Mouse (Mus musculus) intestine, embryonic 15.5 days (tissue): ENCODE measurements around the gene Bscl2. TPM values are rescaled to one million over a fixed set of nuclear protein-coding genes. Genes with fewer than 3 reads are reported as not detected.
A peak's percentile ranks its signal among the peaks of the same experiment; 100 is the strongest.
"Not testable (repeated sequence)": the region's sequence is repeated elsewhere in the genome, so short reads cannot be mapped to it uniquely, and the experiment has no call there.

ENCODE experiments used
- ATAC-seq: fragments of 200-750 bp; cut with Nextera tagmentation; 2 replicates; pipeline ENCODE4 v1.8.0; 2017; ENCODE audit warnings: moderate TSS enrichment, moderate library complexity
- H3K27ac ChIP-seq: fragments of 300-500 bp; sonication (generic); 2 replicates; pipeline ENCODE4 v1.5.1; 2015; ENCODE audit warnings: mild to moderate bottlenecking, inconsistent platforms
- H3K27me3 ChIP-seq: fragments of 300-500 bp; sonication (generic); replicated peaks from 2 replicates; pipeline ENCODE4 v1.6.1; 2015; ENCODE audit warnings: inconsistent platforms
- H3K36me3 ChIP-seq: fragments of 300-500 bp; sonication (generic); 2 replicates; pipeline ENCODE4 v1.6.1; 2015; ENCODE audit warnings: inconsistent platforms
- H3K4me1 ChIP-seq: fragments of 300-500 bp; sonication (generic); replicated peaks from 2 replicates; pipeline ENCODE4 v1.6.1; 2015; ENCODE audit warnings: inconsistent platforms
- H3K4me2 ChIP-seq: fragments of 300-500 bp; sonication (generic); replicated peaks from 2 replicates; pipeline ENCODE4 v1.6.1; 2015; ENCODE audit warnings: mild to moderate bottlenecking, inconsistent platforms
- H3K4me3 ChIP-seq: fragments of 300-500 bp; sonication (generic); replicated peaks from 2 replicates; pipeline ENCODE4 v1.5.1; 2015; ENCODE audit warnings: inconsistent platforms
- H3K9ac ChIP-seq: fragments of 300-500 bp; sonication (generic); 2 replicates; pipeline ENCODE4 v1.6.1; 2015; ENCODE audit warnings: inconsistent platforms
- H3K9me3 ChIP-seq: fragments of 300-500 bp; sonication (generic); 2 replicates; pipeline ENCODE4 v1.6.1; 2016; ENCODE audit warnings: inconsistent platforms
- WGBS: fragments of 180-500 bp; shearing (Covaris S2); methylation state at CpG from one replicate; pipeline ENCODE4 v1.1.7; 2015; 5-methylcytosine and 5-hydroxymethylcytosine counted together
- polyA plus RNA-seq: library from polyadenylated mRNA; unstranded; fragments of >200 nt; fragmentation: Nextera tagmentation; extraction: Ambion mirVana; gene quantifications from 2 replicates; pipeline ENCODE4 v1.2.1, GENCODE M21; 2015

Bscl2 gene
- polyA plus RNA-seq, 1 experiment from 2014 or later = 40.6 TPM

DNA sequence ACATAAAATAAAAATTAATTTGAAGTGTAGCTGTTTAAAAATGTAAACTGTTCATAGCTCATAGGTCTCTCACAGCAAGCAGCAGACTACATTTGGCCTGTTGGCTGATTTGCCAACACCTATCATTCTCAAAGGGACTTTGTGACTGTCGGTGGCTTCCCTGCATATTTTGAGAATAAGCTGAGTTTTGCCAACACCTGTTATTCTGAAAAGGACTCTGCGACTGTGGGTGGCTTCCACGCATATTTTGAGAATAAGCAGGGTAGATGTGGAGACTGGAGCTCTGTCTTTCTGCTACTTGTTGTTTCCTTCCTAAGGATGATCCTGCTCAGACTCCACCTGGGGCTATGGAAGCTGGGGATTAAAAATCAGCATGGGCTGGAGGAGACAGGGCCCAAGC, 15.8 kb downstream of the Bscl2 start:
- Histone ChIP-seq H3K36me3 (no peaks in the 10 kb centered on the region), H3K27ac (no peak overlapping the region), H3K9ac (no peak overlapping the region), H3K4me2 (no peak overlapping the region), H3K27me3 (no peaks in the 10 kb centered on the region), H3K4me1 (peaks cover 13% of the 10 kb centered on the region; the same call in 1 of the 2 replicates), H3K4me3 (no peak overlapping the region), H3K9me3 (no peaks in the 10 kb centered on the region)
- ATAC-seq = no peak
- 83% methylated on average over 3 of the region's 3 CpGs for WGBS

DNA sequence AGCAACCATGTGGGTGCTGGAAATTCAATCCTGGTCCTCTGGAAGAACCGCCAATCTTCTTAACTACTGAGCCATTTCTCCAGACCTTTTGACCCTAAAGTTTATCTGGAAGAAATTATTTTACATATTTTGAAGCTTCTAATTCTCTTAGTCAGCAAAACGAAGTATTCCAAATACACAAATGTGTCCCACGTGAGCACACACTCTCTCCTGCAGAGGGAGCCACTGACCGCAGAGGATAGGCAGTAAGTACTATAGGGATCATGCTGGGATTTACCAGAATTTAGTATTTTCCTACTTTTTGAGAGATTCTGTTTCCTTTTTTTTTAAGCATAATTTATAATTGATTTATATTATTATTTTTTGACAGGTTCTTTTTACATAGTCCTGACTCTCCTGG, 20.4 kb downstream of the Bscl2 start:
- Histone ChIP-seq H3K27ac (no peak overlapping the region), H3K36me3 (no peaks in the 10 kb centered on the region), H3K4me1 (no peaks in the 10 kb centered on the region), H3K4me2 (no peak overlapping the region), H3K9me3 (no peaks in the 10 kb centered on the region), H3K9ac (no peak overlapping the region), H3K4me3 (no peak overlapping the region), H3K27me3 (no peaks in the 10 kb centered on the region)
- peak; percentile 67; the same call in 1 of the 2 replicates for ATAC-seq
- WGBS = 40% methylated on average over 4 of the region's 4 CpGs

DNA sequence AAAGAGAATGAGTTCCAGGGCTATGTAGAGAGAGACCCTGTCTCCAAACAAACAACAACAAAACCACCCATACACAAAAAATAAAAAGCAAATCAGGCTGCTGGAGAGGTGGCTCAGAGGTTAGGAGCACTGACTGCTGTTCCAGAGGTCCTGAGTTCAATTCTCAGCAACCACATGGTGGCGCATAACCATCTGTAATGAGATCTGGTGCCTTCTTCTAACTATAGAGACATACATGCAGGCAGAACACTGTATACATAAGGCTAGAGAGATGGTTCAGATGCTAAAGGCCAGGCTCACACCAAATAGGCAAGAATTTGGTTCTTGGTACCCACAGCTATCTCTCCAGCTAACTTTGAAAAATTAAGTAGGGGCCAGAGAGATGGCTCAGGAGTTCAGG, 21.8 kb downstream of the Bscl2 start:
- WGBS = 28% methylated on average over 1 of the region's 1 CpGs
- Histone ChIP-seq H3K27me3 (no peaks in the 10 kb centered on the region), H3K27ac (no peak overlapping the region), H3K4me3 (no peak overlapping the region), H3K9me3 (no peaks in the 10 kb centered on the region), H3K4me1 (no peaks in the 10 kb centered on the region), H3K4me2 (no peak overlapping the region), H3K36me3 (no peaks in the 10 kb centered on the region), H3K9ac (no peak overlapping the region)
- no peak for ATAC-seq

GRCm38 (mm10) chr19:8864265-8864664, 27.0 kb downstream of the Bscl2 start:
- Histone ChIP-seq H3K4me2 (no peak overlapping the region), H3K9ac (no peak overlapping the region), H3K4me3 (no peak overlapping the region), H3K27me3 (no peaks in the 10 kb centered on the region), H3K27ac (no peak overlapping the region), H3K9me3 (no peaks in the 10 kb centered on the region), H3K4me1 (no peaks in the 10 kb centered on the region), H3K36me3 (no peaks in the 10 kb centered on the region)
- 85% methylated on average over 6 of the region's 6 CpGs for WGBS
- no peak for ATAC-seq

DNA sequence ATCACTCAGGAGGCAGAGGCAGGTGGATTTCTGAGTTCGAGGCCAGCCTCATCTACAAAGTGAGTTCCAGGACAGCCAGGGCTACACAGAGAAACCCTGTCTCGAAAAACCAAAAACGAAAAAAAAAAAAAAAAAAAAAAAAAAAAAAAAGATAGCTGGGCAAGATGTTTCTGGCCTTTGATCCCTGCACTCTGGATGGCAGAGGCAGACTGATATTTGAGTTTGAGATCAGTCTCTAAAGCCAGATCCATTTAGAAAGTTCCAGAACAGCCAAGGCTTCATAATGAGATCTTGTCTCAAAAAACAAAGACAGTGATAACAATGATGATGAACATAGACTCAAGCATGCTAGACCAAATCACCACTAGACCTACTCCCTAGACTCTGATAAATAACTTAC, 33.1 kb downstream of the Bscl2 start:
- not testable (repeated sequence) for H3K4me3 ChIP-seq, H3K27me3 ChIP-seq, H3K9ac ChIP-seq, ATAC-seq, H3K4me2 ChIP-seq, H3K9me3 ChIP-seq, H3K4me1 ChIP-seq, H3K27ac ChIP-seq
- 75% methylated on average over 3 of the region's 3 CpGs for WGBS
- peaks cover 13% of the 10 kb centered on the region for H3K36me3 ChIP-seq

DNA sequence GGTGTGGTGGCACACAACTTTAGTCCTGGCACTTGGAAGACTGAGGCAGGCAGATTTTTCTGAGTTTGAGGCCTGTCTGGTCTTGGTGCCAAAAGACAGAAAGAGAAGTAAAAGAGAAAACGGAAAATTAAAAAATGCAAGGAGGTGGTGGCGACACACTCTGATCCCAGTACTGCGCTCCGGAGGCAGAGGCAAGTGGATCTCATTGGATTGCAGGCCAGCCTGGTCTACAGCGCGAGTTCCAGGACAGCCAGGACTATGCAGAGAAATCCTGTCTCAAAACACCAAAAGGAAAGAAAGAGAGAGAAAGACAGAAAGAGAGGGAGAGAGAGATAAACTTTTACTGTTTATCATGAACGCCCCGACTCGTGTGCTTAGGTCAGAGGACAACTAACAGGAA, 33.6 kb downstream of the Bscl2 start:
- peaks cover 6% of the 10 kb centered on the region for H3K4me1 ChIP-seq
- WGBS = 43% methylated on average over 9 of the region's 9 CpGs
- H3K9me3 ChIP-seq = no peaks in the 10 kb centered on the region
- H3K36me3 ChIP-seq = peaks cover 15% of the 10 kb centered on the region
- peak overlapping the region; percentile 55 for H3K4me2 ChIP-seq
- peak; percentile 44 for ATAC-seq
- peak overlapping the region; percentile 59 for H3K27ac ChIP-seq
- peak overlapping the region; percentile 68 for H3K4me3 ChIP-seq
- no peaks in the 10 kb centered on the region for H3K27me3 ChIP-seq
- H3K9ac ChIP-seq = peak overlapping the region; percentile 55

- peaks cover 15% of the 10 kb centered on the region for H3K36me3 ChIP-seq
- H3K27ac ChIP-seq = peak within 1 kb of the TSS; percentile 81
- H3K4me1 ChIP-seq = peaks cover 6% of the 10 kb centered on the region
- under 1% methylated on average over 59 of the region's 59 CpGs for WGBS
- H3K4me2 ChIP-seq = peak within 1 kb of the TSS; percentile 65
- no peaks in the 10 kb centered on the region for H3K27me3 ChIP-seq
- peak within 1 kb of the TSS; percentile 85 for H3K9ac ChIP-seq
- H3K9me3 ChIP-seq = no peaks in the 10 kb centered on the region
- H3K4me3 ChIP-seq = peak within 1 kb of the TSS; percentile 68
- peak; percentile 98 for ATAC-seq
These were observed 34.3 kb downstream of the Bscl2 start, which contains the start of gene Ubxn1 for GRCm38 (mm10) chr19:8871267-8872186. Gene Ubxn1 (plus strand): TSS chr19:8871496.

GRCm38 (mm10) chr19:8872266-8872840, 35.1 kb downstream of the Bscl2 start:
- H3K4me3 ChIP-seq = peak overlapping the region; percentile 68
- peaks cover 15% of the 10 kb centered on the region for H3K36me3 ChIP-seq
- peak overlapping the region; percentile 85 for H3K9ac ChIP-seq
- H3K4me2 ChIP-seq = peak overlapping the region; percentile 65
- H3K27ac ChIP-seq = peak overlapping the region; percentile 81; the same call in 1 of the 2 replicates
- 58% methylated on average over 10 of the region's 10 CpGs for WGBS
- ATAC-seq = no peak
- H3K4me1 ChIP-seq = peaks cover 6% of the 10 kb centered on the region
- H3K9me3 ChIP-seq = no peaks in the 10 kb centered on the region
- no peaks in the 10 kb centered on the region for H3K27me3 ChIP-seq

DNA sequence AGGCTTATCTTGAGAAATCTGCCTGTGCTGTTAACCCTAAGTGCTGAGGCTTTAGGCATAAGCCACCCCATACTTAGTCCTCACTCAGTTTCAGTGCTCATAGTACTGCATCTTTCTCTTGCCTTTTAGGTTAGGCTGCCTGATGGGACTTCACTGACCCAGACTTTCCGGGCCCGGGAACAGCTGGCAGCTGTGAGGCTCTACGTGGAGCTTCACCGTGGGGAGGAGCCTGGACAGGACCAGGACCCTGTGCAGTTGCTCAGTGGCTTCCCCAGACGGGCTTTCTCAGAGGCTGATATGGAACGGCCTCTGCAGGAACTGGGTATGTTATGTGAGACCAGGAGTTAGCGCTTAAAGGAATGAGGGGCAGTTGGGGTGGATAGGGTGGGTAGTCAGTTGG, 37.8 kb downstream of the Bscl2 start:
- ATAC-seq = no peak
- Histone ChIP-seq H3K27ac (no peak overlapping the region), H3K4me2 (no peak overlapping the region), H3K4me1 (peaks cover 10% of the 10 kb centered on the region), H3K4me3 (no peak overlapping the region), H3K9me3 (no peaks in the 10 kb centered on the region), H3K27me3 (no peaks in the 10 kb centered on the region), H3K36me3 (peaks cover 15% of the 10 kb centered on the region), H3K9ac (no peak overlapping the region)
- 90% methylated on average over 7 of the region's 7 CpGs for WGBS

- Histone ChIP-seq H3K27ac (peak within 1 kb of the TSS; percentile 75), H3K4me2 (peak within 1 kb of the TSS; percentile 82), H3K27me3 (no peaks in the 10 kb centered on the region), H3K4me1 (0 out of 2 replicates have a peak, but pooled peaks cover 8% of the 10 kb centered on the region), H3K9ac (peak within 1 kb of the TSS; percentile 86), H3K36me3 (peaks cover under 1% of the 10 kb centered on the region), H3K9me3 (no peaks in the 10 kb centered on the region), H3K4me3 (peak within 1 kb of the TSS; percentile 71)
- peak; percentile 99 for ATAC-seq
- WGBS = under 1% methylated on average over 42 of the region's 42 CpGs
These were observed 43.2 kb downstream of the Bscl2 start, which contains the start of gene Uqcc3 for GRCm38 (mm10) chr19:8880311-8881033. Gene Uqcc3 (minus strand): TSS chr19:8880923.

DNA sequence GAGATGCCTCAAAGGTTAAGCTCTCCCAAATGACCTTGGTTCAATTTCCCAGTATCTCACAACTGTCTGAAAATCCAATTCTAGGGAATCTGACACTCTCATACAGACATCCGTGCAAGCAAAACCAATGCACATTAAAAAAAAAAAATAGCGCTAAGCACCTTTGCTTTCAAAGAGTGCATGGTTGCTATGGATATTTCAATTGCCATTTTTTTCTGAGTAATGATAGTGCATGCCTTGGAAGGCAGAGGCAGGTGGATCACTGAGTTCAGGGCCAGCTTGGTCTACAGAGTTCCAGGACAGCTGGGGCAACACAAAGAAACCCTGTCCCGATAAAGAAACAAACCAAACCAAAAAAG, 43.7 kb downstream of the Bscl2 start:
- 18% methylated on average over 3 of the region's 3 CpGs for WGBS
- H3K4me2 ChIP-seq = peak overlapping the region; percentile 82
- ATAC-seq = peak; percentile 10; the same call in 1 of the 2 replicates
- H3K27ac ChIP-seq = no peak overlapping the region
- 0 out of 2 replicates have a peak, but pooled peaks cover 8% of the 10 kb centered on the region for H3K4me1 ChIP-seq
- no peaks in the 10 kb centered on the region for H3K9me3 ChIP-seq
- H3K9ac ChIP-seq = peak overlapping the region; percentile 86
- no peaks in the 10 kb centered on the region for H3K36me3 ChIP-seq
- no peaks in the 10 kb centered on the region for H3K27me3 ChIP-seq
- peak overlapping the region; percentile 71 for H3K4me3 ChIP-seq

- peaks cover 13% of the 10 kb centered on the region; the same call in 1 of the 2 replicates for H3K4me1 ChIP-seq
- H3K27me3 ChIP-seq = no peaks in the 10 kb centered on the region
- H3K4me3 ChIP-seq = no peak within 1 kb of the TSS
- no peak for ATAC-seq
- no peaks in the 10 kb centered on the region for H3K36me3 ChIP-seq
- no peak within 1 kb of the TSS for H3K9ac ChIP-seq
- H3K9me3 ChIP-seq = no peaks in the 10 kb centered on the region
- H3K27ac ChIP-seq = no peak within 1 kb of the TSS
- no peak within 1 kb of the TSS for H3K4me2 ChIP-seq
- WGBS = 75% methylated on average over 3 of the region's 3 CpGs
These were observed 46.3 kb downstream of the Bscl2 start, which contains the start of the genes Lbhd1 and Gm49403 for GRCm38 (mm10) chr19:8883616-8884015. Gene Lbhd1 (plus strand): TSS chr19:8883732. Gene Gm49403 (plus strand): TSS chr19:8883930.
